Mouse (Mus musculus): Measurements from ENCODE around the gene Trpm2. TPM values are rescaled to one million over a fixed set of nuclear protein-coding genes. Genes with fewer than 3 reads are reported as not detected.
"Not testable (repeated sequence)": the region's sequence is repeated elsewhere in the genome, so short reads cannot be mapped to it uniquely, and the experiment has no call there.

The Trpm2 gene
- 1.5 and 1.7 TPM in 2 replicates for polyA plus RNA-seq (2015; fragmentation: Nextera tagmentation; extraction: Ambion mirVana)

DNA sequence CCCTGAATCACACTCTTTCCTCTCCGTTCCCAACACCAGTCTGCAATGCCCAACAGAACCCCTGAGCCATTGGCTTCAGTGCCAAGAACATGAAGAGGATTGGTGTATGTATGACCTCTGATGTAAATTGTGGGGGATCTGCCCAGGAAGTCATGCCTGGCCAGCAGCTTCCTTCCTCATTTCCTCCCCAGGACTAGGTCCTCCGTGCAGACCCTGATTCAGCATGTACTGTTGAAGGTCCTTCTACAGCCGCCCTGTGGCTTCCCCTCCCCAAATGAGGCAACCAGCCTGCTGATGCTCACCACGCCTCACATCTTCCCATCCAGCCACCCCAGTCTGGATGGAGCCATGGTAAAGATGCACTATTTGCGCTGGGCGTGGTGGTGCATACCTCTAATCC lies at the start of gene Trpm2:
Gene Trpm2, minus strand, starts transcription at position 83 of the 400 bp plus-strand sequence.
- H3K36me3 ChIP-seq (replicated peaks; ENCODE audit: insufficient read depth, low read length) = no peaks in the 10 kb centered on the region
- H3K27me3 ChIP-seq (ENCODE audit: insufficient read depth, low read length) = peaks cover 22% of the 10 kb centered on the region
- peak within 1 kb of the TSS; percentile 56 for H3K27ac ChIP-seq (ENCODE audit: low read depth)
- TF ChIP-seq EP300 (IDR thresholded peaks at IDR 0.05; ENCODE audit: low read depth) (peak; percentile 19; the same call in 1 of the 2 replicates), CTCF (IDR thresholded peaks at IDR 0.05; ENCODE audit: low read depth) (no peak)
- no peaks in the 10 kb centered on the region for H3K9me3 ChIP-seq (ENCODE audit: low read length)
- H3K4me2 ChIP-seq (ENCODE audit: low read depth, low read length) = peak within 1 kb of the TSS; percentile 52
- WGBS (ENCODE audit: insufficient replicate concordance) = 30% methylated on average over 6 of the region's 6 CpGs
- peaks cover 14% of the 10 kb centered on the region for H3K4me1 ChIP-seq (ENCODE audit: insufficient read depth)
- ATAC-seq (peak; percentile 65), DNase-seq (peak; percentile 55)
- peak within 1 kb of the TSS; percentile 25 for H3K4me3 ChIP-seq (ENCODE audit: low read depth, low read length)
- no peak within 1 kb of the TSS for H3K9ac ChIP-seq (replicated peaks)

DNA sequence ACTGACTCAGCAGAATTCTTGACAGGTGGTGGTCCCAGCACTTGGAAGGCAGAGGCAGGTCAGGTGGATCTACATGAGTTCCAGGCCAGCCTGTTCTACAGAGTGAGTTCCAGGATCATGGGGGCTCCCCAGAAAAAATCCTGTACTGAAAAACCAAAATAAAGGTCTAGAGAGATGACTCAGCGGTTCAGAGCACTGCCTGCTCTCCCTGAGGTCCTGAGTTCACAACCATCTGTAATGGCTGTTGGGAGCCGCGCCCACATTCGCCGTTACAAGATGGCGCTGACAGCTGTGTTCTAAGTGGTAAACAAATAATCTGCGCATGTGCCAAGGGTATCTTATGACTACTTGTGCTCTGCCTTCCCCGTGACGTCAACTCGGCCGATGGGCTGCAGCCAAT lies 49.6 kb upstream of the Trpm2 start:
- H3K4me3 ChIP-seq (ENCODE audit: low read depth, low read length); H3K9ac ChIP-seq (replicated peaks); H3K27me3 ChIP-seq (ENCODE audit: insufficient read depth, low read length); H3K9me3 ChIP-seq (ENCODE audit: low read length); ATAC-seq; H3K36me3 ChIP-seq (replicated peaks; ENCODE audit: insufficient read depth, low read length); H3K27ac ChIP-seq (ENCODE audit: low read depth); H3K4me2 ChIP-seq (ENCODE audit: low read depth, low read length); H3K4me1 ChIP-seq (ENCODE audit: insufficient read depth); DNase-seq: not testable (repeated sequence)
- 87% methylated on average over 6 of the region's 11 CpGs for WGBS (ENCODE audit: insufficient replicate concordance)

DNA sequence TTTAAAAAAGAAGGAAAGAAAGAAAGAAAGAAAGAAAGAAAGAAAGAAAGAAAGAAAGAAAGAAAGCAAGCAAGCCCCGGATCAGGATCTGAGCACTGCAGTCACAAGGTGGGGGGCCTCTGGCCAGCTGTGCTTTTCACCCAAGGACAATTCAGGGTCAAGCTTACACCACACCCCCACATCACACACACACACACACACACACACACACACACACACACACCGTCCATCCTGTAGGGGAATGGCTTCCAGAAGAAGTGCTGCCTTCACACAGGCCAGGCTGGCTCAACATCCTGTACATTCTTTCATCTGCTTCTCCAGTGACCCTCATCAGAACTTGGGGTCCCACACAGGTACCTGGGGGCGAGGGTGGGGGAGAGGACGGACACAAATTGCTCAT lies 48.9 kb upstream of the Trpm2 start:
- H3K4me2 ChIP-seq (ENCODE audit: low read depth, low read length) = peak overlapping the region; percentile 57; the same call in 1 of the 2 replicates

DNA sequence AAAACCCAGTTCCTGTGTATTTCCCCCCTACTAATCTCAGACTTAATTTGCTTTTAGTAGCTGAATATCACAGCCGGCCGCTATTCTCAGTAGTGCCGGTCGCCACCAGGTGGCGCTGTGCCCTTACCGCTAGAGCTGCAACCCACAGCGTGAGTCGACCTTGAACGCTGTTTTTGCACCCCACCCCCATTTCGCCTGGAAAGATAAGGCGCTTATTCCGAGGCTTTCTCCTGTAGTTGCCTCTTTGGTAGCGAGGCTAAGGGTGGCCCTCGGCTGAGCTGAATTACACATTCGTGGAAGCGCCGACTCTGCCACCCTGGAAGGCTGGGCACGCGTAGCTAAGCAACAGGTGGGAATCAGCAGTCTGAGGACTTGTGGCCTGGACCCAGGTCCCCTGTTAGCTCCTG lies 48.4 kb upstream of the Trpm2 start:
- Histone ChIP-seq H3K36me3 (replicated peaks; ENCODE audit: insufficient read depth, low read length) (no peaks in the 10 kb centered on the region), H3K9ac (replicated peaks) (0 out of 2 replicates have a peak overlapping the region, but pooled peaks have one; percentile 17), H3K4me2 (ENCODE audit: low read depth, low read length) (peak overlapping the region; percentile 57), H3K27ac (ENCODE audit: low read depth) (no peak overlapping the region), H3K4me1 (ENCODE audit: insufficient read depth) (0 out of 2 replicates have a peak, but pooled peaks cover 2% of the 10 kb centered on the region), H3K4me3 (ENCODE audit: low read depth, low read length) (peak overlapping the region; percentile 13), H3K9me3 (ENCODE audit: low read length) (no peaks in the 10 kb centered on the region), H3K27me3 (ENCODE audit: insufficient read depth, low read length) (no peaks in the 10 kb centered on the region)
- TF ChIP-seq EP300 (IDR thresholded peaks at IDR 0.05; ENCODE audit: low read depth) (no peak), CTCF (IDR thresholded peaks at IDR 0.05; ENCODE audit: low read depth) (peak; percentile 97)
- WGBS (ENCODE audit: insufficient replicate concordance) = 14% methylated on average over 19 of the region's 19 CpGs
- DNase-seq = peak; percentile 88
- peak; percentile 83 for ATAC-seq

More for the DNA sequence above, 48.9 kb upstream of the Trpm2 start:
- no peaks in the 10 kb centered on the region for H3K36me3 ChIP-seq (replicated peaks; ENCODE audit: insufficient read depth, low read length)
- H3K4me1 ChIP-seq (ENCODE audit: insufficient read depth) = 0 out of 2 replicates have a peak, but pooled peaks cover 2% of the 10 kb centered on the region
- no peak overlapping the region for H3K27ac ChIP-seq (ENCODE audit: low read depth)
- no peaks in the 10 kb centered on the region for H3K9me3 ChIP-seq (ENCODE audit: low read length)
- H3K9ac ChIP-seq (replicated peaks) = no peak overlapping the region
- no peaks in the 10 kb centered on the region for H3K27me3 ChIP-seq (ENCODE audit: insufficient read depth, low read length)
- ATAC-seq (peak; percentile 19; the same call in 1 of the 2 replicates), DNase-seq (no peak)
- WGBS (ENCODE audit: insufficient replicate concordance) = 79% methylated on average over 4 of the region's 4 CpGs
- TF ChIP-seq CTCF (IDR thresholded peaks at IDR 0.05; ENCODE audit: low read depth) (no peak), EP300 (IDR thresholded peaks at IDR 0.05; ENCODE audit: low read depth) (no peak)
- no peak overlapping the region for H3K4me3 ChIP-seq (ENCODE audit: low read depth, low read length)

DNA sequence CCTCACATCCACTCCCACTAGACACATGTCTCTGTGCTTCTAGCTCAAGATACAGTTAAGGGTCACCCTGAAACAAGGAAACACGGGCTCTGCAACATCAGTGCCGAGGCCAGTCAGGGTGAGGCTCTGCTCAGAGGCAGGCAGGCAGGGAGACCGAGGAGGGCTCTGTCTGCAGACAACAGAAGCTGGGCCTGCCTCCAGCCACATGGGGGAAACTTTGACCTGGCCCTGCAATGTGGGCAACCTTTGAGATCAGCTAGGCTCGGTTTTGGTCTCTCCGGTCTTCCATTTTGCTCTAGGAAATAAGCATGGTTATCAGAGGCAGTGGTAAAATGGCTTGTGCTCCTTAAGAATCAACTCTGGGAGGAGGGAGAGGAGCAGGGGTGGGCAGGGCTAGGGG lies 46.0 kb upstream of the Trpm2 start:
- Histone ChIP-seq H3K4me3 (ENCODE audit: low read depth, low read length) (no peak overlapping the region), H3K4me1 (ENCODE audit: insufficient read depth) (peaks cover 2% of the 10 kb centered on the region; the same call in 1 of the 2 replicates), H3K36me3 (replicated peaks; ENCODE audit: insufficient read depth, low read length) (no peaks in the 10 kb centered on the region), H3K9ac (replicated peaks) (no peak overlapping the region), H3K9me3 (ENCODE audit: low read length) (no peaks in the 10 kb centered on the region), H3K27me3 (ENCODE audit: insufficient read depth, low read length) (no peaks in the 10 kb centered on the region), H3K27ac (ENCODE audit: low read depth) (no peak overlapping the region), H3K4me2 (ENCODE audit: low read depth, low read length) (no peak overlapping the region)
- no peak for DNase-seq
- WGBS (ENCODE audit: insufficient replicate concordance) = 40% methylated on average over 5 of the region's 5 CpGs
- ATAC-seq = 0 out of 2 replicates have a peak, but pooled peaks have one; percentile 22
- TF ChIP-seq CTCF (IDR thresholded peaks at IDR 0.05; ENCODE audit: low read depth) (no peak), EP300 (IDR thresholded peaks at IDR 0.05; ENCODE audit: low read depth) (no peak)

DNA sequence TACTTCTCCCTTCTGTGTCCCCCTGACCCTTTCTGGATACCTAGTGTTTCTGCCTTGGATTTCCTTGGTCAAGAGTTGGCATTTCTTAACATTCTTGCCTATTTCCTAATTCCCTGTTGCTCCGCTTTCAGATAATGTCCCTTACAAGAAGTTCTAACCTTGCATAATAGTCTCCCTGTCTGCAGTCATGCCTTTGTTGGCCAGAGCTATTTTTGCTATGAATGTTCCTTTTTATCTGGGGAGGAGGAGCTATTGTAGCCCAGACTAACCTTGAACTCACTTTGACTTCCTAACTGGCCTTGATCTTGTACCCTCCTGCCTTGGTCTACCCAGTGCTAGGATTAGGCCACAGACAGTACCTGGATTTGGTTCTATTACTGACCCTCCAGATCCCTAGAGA lies 45.1 kb upstream of the Trpm2 start:
- Histone ChIP-seq H3K27ac (ENCODE audit: low read depth) (no peak overlapping the region), H3K27me3 (ENCODE audit: insufficient read depth, low read length) (no peaks in the 10 kb centered on the region), H3K4me3 (ENCODE audit: low read depth, low read length) (no peak overlapping the region), H3K4me2 (ENCODE audit: low read depth, low read length) (no peak overlapping the region), H3K9me3 (ENCODE audit: low read length) (no peaks in the 10 kb centered on the region), H3K36me3 (replicated peaks; ENCODE audit: insufficient read depth, low read length) (no peaks in the 10 kb centered on the region), H3K9ac (replicated peaks) (no peak overlapping the region), H3K4me1 (ENCODE audit: insufficient read depth) (peaks cover 5% of the 10 kb centered on the region)
- 0 out of 2 replicates have a peak, but pooled peaks have one; percentile 10 for ATAC-seq
- TF ChIP-seq CTCF (IDR thresholded peaks at IDR 0.05; ENCODE audit: low read depth) (no peak), EP300 (IDR thresholded peaks at IDR 0.05; ENCODE audit: low read depth) (no peak)
- no peak for DNase-seq
- 61% methylated on average over 1 of the region's 1 CpGs for WGBS (ENCODE audit: insufficient replicate concordance)
